Mouse (Mus musculus): ENCODE measurements around the gene Crim1. TPM values are rescaled to one million over a fixed set of nuclear protein-coding genes. Genes with fewer than 3 reads are reported as not detected.

Gene Crim1
- polyA plus RNA-seq, 1 experiment from 2014 or later: 11.8 TPM

DNA sequence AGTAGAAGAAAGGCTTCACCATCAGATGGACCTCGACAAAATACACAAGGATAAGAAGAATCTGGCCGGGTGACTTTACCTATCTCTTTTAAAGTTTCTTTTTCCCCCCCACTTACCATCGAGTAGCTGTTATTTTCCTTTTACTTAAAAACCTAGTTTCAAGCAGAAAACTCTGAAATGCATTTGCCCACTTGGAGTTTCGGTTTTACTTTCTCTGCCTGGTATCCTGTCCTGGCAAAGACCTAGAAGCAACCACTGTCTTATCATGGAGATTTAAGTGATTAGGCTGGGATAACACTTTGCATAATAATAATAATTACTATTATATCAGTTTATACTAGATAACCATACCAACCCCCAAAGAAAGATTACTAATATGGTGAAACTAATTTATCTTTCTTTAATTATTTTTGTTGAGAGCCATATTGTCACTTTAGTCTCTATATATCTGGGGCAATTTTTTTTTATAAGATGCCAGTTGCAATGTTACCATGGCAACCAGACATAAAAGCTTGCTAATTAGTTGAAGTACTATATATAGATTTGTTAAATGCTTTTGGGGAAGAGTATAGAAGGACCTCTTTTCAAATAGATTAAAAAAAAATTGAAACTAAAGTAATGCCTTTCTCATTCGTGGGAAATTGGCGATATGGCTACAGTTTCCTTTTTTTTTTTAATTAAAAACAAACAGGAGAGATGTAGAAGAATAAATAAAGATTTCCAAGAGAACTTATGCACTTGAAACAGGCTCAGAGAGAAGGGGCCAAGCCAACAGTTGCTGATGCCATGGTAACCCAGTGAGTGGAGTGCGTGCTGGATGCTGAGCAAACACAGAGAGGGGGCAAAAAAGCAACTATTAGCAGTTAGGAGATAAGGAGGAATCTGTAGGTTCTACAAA is 74.8 kb downstream of the Crim1 start:
- WGBS: 78% methylated on average over 7 of the region's 7 CpGs
- Histone ChIP-seq H3K27me3 (replicated peaks) (no peaks in the 10 kb centered on the region), H3K4me1 (peaks cover 23% of the 10 kb centered on the region)

DNA sequence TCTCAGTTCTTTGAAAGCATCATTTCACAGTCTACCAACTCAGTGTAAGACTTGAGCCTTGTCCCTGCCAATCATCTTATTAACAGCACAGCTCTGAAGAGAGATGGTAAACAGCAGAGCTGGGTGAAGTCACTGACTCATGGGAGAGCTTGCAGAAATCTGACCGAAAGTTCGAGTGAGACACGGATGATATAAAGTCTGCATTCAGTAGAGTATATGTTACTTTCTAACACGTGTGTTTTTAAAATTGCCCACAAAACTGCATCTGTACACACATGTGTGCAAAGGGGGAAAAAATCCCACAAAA is 75.4 kb downstream of the Crim1 start:
- Histone ChIP-seq H3K27me3 (replicated peaks) (no peaks in the 10 kb centered on the region), H3K36me3 (no peaks in the 10 kb centered on the region), H3K9me3 (no peaks in the 10 kb centered on the region), H3K4me3 (no peak overlapping the region), H3K9ac (no peak overlapping the region), H3K4me2 (replicated peaks) (no peak overlapping the region), H3K27ac (no peak overlapping the region), H3K4me1 (peaks cover 26% of the 10 kb centered on the region)
- no peak for ATAC-seq (ENCODE audit: low FRiP score, low read depth)
- 89% methylated on average over 4 of the region's 4 CpGs for WGBS

More for the DNA sequence above, 74.8 kb downstream of the Crim1 start:
- no peak overlapping the region for H3K4me2 ChIP-seq (replicated peaks)
- no peak overlapping the region for H3K4me3 ChIP-seq
- no peaks in the 10 kb centered on the region for H3K9me3 ChIP-seq
- no peak overlapping the region for H3K9ac ChIP-seq
- no peak overlapping the region for H3K27ac ChIP-seq
- no peak for ATAC-seq (ENCODE audit: low FRiP score, low read depth)
- no peaks in the 10 kb centered on the region for H3K36me3 ChIP-seq

DNA sequence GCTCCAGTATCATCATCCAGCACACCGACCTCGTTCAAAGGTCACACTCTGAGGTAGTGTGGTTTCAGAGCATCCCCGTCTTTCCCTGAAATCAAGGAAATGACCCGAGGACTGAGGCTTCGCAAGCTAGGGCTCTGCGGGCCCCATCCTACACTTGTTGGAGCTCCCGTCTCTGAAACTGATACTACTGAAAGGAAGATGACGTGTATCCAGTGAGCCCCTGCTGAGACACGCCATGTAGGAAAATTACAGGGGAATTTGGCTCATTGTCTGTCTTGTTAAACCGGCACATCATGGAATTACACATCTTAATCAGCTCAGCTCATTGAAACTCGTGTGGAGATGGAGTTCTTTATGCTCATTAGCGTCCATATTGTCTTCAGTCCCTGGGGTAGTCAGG is 79.1 kb downstream of the Crim1 start:
- H3K9me3 ChIP-seq: no peaks in the 10 kb centered on the region
- peaks cover 14% of the 10 kb centered on the region for H3K4me1 ChIP-seq
- no peaks in the 10 kb centered on the region for H3K27me3 ChIP-seq (replicated peaks)
- H3K27ac ChIP-seq: no peak overlapping the region
- WGBS: 58% methylated on average over 12 of the region's 12 CpGs
- no peak for ATAC-seq (ENCODE audit: low FRiP score, low read depth)
- H3K4me3 ChIP-seq: no peak overlapping the region
- H3K36me3 ChIP-seq: no peaks in the 10 kb centered on the region
- no peak overlapping the region for H3K4me2 ChIP-seq (replicated peaks)
- H3K9ac ChIP-seq: no peak overlapping the region

DNA sequence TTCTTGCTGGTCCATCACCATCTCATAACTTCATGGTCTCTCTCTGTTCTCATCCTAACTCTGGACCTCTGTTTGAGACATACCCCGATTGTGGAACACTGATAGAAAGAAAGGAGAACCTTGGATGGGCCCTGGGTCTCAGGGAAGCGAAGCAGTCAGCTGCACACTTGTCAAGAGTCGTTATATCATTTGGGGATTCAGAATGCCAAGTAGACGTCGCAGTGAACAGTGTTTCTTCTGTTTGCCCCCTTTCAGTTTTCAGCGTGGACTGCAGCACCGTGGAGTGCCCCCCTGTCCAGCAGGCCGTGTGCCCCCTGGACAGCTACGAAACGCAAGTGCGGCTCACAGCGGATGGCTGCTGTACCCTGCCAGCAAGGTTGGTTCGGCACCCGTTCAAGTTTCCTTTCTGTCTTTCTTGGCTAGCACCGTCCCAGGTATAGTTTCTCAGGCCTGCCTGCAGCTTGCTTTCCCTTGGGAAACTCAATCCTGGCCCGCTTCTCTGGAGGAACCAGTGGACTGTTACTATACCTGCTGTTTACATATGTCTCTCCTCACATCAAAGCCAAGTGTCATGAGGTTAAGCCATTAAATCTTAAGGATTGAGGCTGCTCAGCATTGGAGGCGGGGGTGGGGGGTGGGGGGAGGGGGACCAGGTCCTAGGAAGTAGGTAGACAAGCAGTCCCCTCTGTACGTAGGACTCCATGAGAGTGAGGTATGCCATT is 81.1 kb downstream of the Crim1 start:
- no peak overlapping the region for H3K9ac ChIP-seq
- no peak overlapping the region for H3K4me2 ChIP-seq (replicated peaks)
- no peaks in the 10 kb centered on the region for H3K27me3 ChIP-seq (replicated peaks)
- H3K4me1 ChIP-seq: peaks cover 14% of the 10 kb centered on the region
- 86% methylated on average over 18 of the region's 18 CpGs for WGBS
- H3K36me3 ChIP-seq: no peaks in the 10 kb centered on the region
- H3K27ac ChIP-seq: no peak overlapping the region
- no peak for ATAC-seq (ENCODE audit: low FRiP score, low read depth)
- no peaks in the 10 kb centered on the region for H3K9me3 ChIP-seq
- no peak overlapping the region for H3K4me3 ChIP-seq

DNA sequence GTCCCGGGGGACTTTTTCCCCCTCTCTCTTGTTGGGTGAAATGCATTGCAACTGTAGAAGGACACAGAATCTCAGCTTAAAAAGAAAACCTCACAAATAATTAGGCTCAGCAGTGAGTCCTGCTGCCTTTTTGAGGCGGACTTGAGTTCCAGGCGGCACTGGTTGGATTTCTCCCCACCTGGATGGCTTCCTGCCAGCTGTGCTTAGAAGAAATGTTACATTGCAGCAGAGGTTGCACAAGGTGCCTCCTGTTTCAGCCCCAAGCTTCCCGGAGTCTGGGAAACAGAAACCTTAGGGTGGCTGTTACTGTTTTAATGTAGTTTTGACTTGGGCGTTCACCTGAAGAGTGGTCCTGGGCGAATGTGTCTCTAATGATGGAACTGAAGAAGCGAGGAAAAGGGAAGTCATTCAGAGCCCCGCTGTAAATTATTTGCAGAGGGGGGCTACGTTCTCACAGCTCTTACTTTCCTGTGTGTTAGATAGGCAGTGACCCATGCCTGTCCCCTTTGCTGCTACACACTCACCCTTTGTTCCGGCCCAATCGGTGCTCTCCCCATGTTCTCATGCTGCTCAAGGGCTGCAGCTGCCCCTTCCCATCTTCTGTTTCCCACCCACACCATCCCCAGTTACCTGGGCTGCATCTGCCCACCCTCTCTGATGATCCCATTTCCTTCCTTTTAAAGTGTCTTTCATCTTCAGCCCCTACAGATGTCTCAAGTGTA is 83.4 kb downstream of the Crim1 start:
- Histone ChIP-seq H3K4me1 (peaks cover 14% of the 10 kb centered on the region), H3K27me3 (replicated peaks) (no peaks in the 10 kb centered on the region), H3K4me2 (replicated peaks) (no peak overlapping the region), H3K9me3 (no peaks in the 10 kb centered on the region), H3K27ac (no peak overlapping the region), H3K36me3 (no peaks in the 10 kb centered on the region), H3K4me3 (no peak overlapping the region), H3K9ac (no peak overlapping the region)
- WGBS: 65% methylated on average over 11 of the region's 11 CpGs
- ATAC-seq (ENCODE audit: low FRiP score, low read depth): no peak

DNA sequence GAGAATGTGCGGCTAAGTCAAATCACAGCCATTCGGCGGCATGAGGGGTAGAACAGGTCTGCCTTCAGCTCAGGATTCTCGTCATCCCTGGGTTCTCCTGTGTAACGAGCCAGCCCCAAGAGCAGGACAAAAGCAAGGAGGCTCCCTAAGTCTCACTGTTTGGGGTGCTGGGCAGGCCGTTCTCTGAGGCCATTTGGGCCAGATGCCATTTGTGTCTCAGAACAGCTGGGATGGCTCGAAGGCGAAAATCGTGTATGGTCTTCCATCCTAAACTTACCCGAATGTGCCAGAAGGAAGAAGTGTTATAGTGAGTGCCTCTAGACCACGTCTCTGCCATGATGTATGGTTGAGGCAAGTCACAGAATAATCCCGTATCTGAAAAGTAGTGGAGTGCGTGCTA is 86.0 kb downstream of the Crim1 start:
- H3K27ac ChIP-seq: no peak overlapping the region
- H3K9me3 ChIP-seq: no peaks in the 10 kb centered on the region
- no peak overlapping the region for H3K9ac ChIP-seq
- no peaks in the 10 kb centered on the region; the same call in 1 of the 2 replicates for H3K4me1 ChIP-seq
- no peaks in the 10 kb centered on the region for H3K27me3 ChIP-seq (replicated peaks)
- no peak overlapping the region for H3K4me2 ChIP-seq (replicated peaks)
- WGBS: 87% methylated on average over 13 of the region's 13 CpGs
- ATAC-seq (ENCODE audit: low FRiP score, low read depth): no peak
- no peaks in the 10 kb centered on the region for H3K36me3 ChIP-seq
- no peak overlapping the region for H3K4me3 ChIP-seq

DNA sequence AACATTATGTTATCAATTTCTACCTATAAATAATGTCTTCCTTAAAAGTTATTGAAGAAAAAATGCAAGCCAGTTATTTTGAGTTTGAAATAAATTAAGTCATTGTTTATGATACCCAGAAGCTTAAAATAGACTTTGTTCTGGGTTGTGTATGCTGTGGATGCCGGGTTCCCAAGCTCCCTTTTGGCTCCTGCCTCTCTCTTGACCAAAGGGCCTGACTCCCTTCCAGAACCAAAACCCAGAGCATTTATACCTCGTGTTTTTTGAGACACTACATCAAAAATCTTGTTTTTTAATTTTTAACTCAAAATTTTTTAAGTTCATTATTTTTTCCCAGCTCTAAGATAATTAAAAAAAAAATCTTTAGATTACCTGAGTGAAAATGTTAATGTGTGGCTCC is 87.3 kb downstream of the Crim1 start:
- Histone ChIP-seq H3K4me3 (no peak overlapping the region), H3K27ac (no peak overlapping the region), H3K27me3 (replicated peaks) (no peaks in the 10 kb centered on the region), H3K9ac (no peak overlapping the region), H3K4me2 (replicated peaks) (no peak overlapping the region), H3K4me1 (no peaks in the 10 kb centered on the region; the same call in 1 of the 2 replicates), H3K36me3 (no peaks in the 10 kb centered on the region), H3K9me3 (no peaks in the 10 kb centered on the region)
- ATAC-seq (ENCODE audit: low FRiP score, low read depth): no peak
- WGBS: 84% methylated on average over 2 of the region's 2 CpGs

DNA sequence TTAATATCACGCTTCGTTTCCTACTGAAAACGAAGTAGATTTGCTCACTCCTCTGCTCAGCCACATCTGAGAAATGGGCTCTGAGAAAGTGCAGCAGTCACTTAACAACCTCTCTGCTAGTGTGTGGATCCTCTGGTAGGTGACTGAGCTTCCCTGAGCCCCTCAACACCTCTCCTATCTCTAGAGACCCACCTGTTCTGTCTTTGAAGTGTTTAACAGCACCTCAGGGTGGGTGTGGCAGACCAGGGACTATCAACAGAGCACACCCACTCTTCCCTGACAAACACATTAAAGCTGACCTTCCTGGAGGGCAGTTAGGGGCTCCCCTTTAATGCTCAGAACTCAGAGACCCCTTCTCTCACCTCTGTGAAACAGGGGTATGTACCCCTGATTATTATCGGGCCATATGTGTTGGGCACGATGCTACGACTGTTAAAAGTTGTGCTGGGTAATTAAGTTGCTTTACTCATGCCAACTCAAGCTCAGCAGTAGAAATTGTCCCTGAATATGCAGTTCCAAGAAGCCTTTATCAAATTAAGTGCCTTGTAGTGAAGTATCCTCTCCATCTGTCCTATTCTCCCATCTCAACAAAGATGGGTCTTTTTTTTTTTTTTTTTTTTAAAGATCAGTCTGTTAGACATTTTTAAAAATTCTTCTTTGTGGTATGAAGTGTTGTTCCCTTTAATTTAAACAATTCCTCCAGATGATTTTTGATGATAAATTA is 90.3 kb downstream of the Crim1 start:
- WGBS: 94% methylated on average over 6 of the region's 6 CpGs
- no peak overlapping the region for H3K4me2 ChIP-seq (replicated peaks)
- no peaks in the 10 kb centered on the region for H3K4me1 ChIP-seq
- H3K9ac ChIP-seq: no peak overlapping the region
- 0 out of 2 replicates have a peak, but pooled peaks cover 2% of the 10 kb centered on the region for H3K36me3 ChIP-seq
- H3K27ac ChIP-seq: no peak overlapping the region
- H3K4me3 ChIP-seq: no peak overlapping the region
- no peak for ATAC-seq (ENCODE audit: low FRiP score, low read depth)
- H3K27me3 ChIP-seq (replicated peaks): no peaks in the 10 kb centered on the region
- no peaks in the 10 kb centered on the region for H3K9me3 ChIP-seq

DNA sequence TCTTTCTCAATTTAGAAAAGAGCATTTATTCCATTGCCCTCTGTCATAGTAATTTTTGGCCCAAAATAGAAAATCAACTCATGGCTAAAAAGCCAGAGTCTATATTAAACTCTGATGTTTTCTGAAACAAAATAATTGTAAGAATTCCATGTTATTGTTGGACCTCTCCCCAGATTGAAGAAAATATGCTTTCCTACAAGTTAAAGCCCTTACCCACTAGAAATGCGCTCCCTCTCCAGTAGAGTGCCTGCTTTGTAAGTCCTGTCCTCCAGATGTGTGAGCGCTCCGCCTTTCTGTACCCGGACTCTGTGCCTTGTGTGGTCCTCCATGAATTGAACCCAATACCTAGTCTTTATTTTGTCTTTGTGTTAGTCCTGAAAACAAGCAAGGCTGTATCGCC is 91.0 kb downstream of the Crim1 start:
- H3K36me3 ChIP-seq: 0 out of 2 replicates have a peak, but pooled peaks cover 2% of the 10 kb centered on the region
- H3K4me2 ChIP-seq (replicated peaks): no peak overlapping the region
- H3K4me3 ChIP-seq: no peak overlapping the region
- H3K27me3 ChIP-seq (replicated peaks): no peaks in the 10 kb centered on the region
- no peaks in the 10 kb centered on the region for H3K4me1 ChIP-seq
- H3K9me3 ChIP-seq: no peaks in the 10 kb centered on the region
- H3K9ac ChIP-seq: no peak overlapping the region
- WGBS: 93% methylated on average over 5 of the region's 5 CpGs
- H3K27ac ChIP-seq: no peak overlapping the region
- no peak for ATAC-seq (ENCODE audit: low FRiP score, low read depth)

DNA sequence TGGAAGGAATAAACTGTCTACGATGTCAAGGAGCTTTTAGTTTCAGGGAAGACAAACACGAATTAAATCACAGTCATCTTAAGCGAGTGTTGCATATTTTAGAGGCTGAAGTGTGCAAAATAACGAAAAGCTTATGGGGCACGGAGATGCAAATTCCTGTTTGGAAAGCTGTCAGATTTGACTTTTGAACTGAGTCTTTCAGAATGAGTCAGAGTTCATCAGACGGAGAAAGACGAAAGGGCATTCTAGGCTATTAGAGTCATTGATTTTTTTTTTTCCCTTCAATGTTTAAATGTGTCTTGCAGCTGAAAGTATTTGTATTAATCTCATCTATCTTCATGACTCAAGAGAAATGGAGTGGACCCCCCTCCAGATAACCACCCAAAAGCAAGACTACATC is 92.3 kb downstream of the Crim1 start:
- Histone ChIP-seq H3K9me3 (no peaks in the 10 kb centered on the region), H3K4me1 (no peaks in the 10 kb centered on the region), H3K9ac (no peak overlapping the region), H3K36me3 (0 out of 2 replicates have a peak, but pooled peaks cover 2% of the 10 kb centered on the region), H3K4me3 (no peak overlapping the region), H3K27me3 (replicated peaks) (no peaks in the 10 kb centered on the region), H3K4me2 (replicated peaks) (no peak overlapping the region), H3K27ac (no peak overlapping the region)
- no peak for ATAC-seq (ENCODE audit: low FRiP score, low read depth)
- WGBS: 93% methylated on average over 7 of the region's 7 CpGs

DNA sequence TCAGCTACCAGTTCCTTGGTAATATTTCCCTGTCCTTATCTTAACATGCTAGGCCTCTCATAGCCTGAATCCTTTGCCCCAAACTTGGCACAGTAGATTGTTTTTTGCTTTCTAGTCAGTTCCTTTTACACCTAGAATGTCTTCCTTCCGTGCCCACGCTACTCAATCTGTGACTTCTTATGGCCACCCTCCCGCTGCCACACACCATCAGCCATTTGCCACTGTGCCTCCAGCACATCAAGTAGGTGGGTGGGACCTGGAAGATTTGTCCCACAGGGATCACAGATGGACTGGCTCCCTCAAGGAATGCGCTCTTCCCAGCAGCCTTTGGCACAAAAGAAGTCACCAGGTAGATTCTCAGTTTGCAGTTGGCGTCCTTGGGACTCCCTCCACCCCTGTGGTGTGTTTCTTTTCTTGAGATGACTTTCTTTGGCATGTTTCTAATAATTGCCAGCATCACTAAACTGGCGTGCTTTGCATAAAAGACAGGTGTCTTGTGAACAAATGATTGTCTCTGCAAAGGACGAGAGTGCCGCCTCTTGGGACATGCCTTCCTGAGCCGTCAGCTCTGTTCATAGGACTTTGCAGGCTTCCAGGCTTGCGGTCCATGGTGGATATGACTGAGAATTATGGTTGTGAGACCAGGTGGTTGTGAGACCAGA is 92.9 kb downstream of the Crim1 start:
- Histone ChIP-seq H3K9ac (no peak overlapping the region), H3K4me3 (no peak overlapping the region), H3K27me3 (replicated peaks) (no peaks in the 10 kb centered on the region), H3K4me1 (no peaks in the 10 kb centered on the region), H3K27ac (no peak overlapping the region), H3K9me3 (no peaks in the 10 kb centered on the region), H3K4me2 (replicated peaks) (no peak overlapping the region), H3K36me3 (0 out of 2 replicates have a peak, but pooled peaks cover 2% of the 10 kb centered on the region)
- 92% methylated on average over 10 of the region's 10 CpGs for WGBS
- no peak for ATAC-seq (ENCODE audit: low FRiP score, low read depth)
